Mouse (Mus musculus) kidney, postnatal 36 days (tissue): ENCODE measurements around the gene Dnajb2.
"Not testable (repeated sequence)": the region's sequence is repeated elsewhere in the genome, so short reads cannot be mapped to it uniquely, and the experiment has no call there.

Experiments
- DNase-seq, 2 experiments: peaks; one replicate each; pipeline ENCODE4 v3.0.0; 2021 to 2022; ENCODE audit warnings: mixed read lengths in 2 of 2

Dnajb2 gene

DNA sequence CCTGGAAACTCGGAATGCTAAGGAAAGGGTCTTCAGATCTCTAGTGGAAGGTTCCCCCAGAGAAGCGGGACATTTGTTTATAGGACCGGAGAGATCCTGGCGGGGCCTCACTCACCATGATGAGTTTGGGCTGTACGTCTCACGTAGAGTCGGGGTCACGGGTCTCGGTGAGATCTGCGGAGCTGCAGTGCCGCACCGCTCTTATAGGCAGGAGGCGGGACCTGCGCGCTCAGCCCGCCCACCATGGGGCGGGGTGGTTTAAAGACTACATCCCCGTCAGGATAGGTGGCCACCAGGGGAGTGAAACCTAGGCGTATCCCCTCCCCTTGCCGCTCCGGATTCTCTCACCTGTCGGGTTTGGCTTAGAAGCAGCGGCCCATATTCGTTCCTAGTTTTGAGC, 17.1 kb upstream of the Dnajb2 start:
- DNase-seq, result peak; percentile 94 to 96

DNA sequence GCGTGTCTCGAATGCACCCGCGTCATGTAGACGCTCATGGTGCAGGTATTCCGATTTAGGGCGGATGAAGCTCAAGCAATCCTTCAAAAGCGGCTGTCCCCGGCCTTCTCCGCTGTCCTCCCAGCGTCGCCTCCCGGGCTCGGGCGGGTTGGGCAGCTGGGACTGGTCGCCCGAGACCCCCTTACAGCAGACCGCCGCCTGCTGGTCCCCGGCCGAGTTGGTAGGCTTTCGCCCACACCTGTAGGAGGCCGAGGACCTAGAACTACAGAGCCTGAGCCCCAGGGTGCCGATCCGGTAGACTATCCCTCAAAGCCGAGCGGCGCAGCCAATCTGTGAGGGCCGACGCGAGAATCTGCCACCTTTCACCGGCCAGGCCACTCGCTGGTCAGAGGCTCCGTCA, 16.7 kb upstream of the Dnajb2 start, which contains the start of gene Tuba4a:
Tuba4a (minus strand) TSS at position 335 of the 400 bp plus-strand sequence.
- DNase-seq, result peak; percentile 36 to 66

DNA sequence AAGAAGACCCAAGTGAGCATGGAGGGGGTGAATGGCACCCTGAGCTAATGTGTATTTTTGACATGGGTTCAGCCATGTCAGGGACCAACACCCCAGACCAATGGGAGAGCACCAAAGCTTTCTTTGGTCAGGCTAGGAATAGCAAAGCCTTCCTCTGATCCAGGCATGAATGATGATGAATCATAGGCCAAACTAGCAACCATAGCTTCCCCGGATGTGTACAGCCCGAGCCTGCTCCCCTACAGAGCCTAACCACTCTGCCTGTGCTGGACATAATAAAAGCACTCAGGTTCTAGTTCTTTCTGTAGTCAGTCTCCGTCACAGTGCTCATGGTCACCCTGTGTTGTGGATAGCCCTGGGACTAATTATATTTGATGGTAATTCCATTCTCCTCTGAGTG, 14.7 kb upstream of the Dnajb2 start:
- DNase-seq, result no peak

GRCm38 (mm10) chr1:75222926-75223325, 13.3 kb upstream of the Dnajb2 start:
- DNase-seq, result no peak

- no peak for DNase-seq
Observed at GRCm38 (mm10) chr1:75223532-75223931, 12.7 kb upstream of the Dnajb2 start.

GRCm38 (mm10) chr1:75225473-75225872, 10.7 kb upstream of the Dnajb2 start:
- no peak for DNase-seq

DNA sequence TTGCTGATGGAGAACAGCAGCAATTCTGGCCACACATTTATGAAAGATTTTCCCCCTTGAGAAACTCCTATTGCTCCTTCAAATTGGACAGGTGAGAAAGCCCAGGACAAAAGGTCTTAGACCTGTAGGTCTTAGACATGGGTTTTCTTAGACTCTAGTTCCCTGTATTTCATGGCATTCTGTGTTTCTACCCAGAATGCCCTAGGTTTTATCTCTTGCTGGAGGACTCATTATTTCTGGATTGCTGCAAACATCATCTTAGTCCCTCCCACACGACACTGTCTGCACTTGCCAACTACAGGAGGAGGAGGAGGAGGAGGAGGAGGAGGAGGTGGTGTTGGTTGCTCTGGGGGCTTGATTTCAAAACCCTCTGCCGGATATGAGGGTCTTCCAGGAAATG, 10.1 kb upstream of the Dnajb2 start:
- no peak for DNase-seq

DNA sequence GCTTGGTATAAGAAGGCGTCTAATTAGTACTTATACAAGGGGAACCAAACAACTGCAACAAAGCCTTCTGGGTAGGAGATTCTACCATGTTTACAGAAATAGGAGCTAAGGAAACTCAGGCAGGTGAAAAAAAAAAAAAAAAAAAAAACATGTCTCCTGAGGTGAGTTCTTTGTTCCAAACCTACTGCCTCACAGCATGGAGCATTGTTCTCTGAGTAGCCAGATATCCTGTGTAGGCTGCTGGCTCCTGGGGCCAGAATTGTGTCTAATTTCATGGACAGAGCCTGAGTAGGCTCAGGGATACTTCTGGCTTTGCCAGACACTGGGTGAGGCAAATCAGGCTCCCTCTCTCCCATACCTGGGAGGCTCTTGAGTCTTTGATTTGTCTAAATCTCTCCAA, 8.6 kb upstream of the Dnajb2 start:
- no peak for DNase-seq

GRCm38 (mm10) chr1:75229158-75229557, 7.0 kb upstream of the Dnajb2 start:
- DNase-seq, result no peak

DNA sequence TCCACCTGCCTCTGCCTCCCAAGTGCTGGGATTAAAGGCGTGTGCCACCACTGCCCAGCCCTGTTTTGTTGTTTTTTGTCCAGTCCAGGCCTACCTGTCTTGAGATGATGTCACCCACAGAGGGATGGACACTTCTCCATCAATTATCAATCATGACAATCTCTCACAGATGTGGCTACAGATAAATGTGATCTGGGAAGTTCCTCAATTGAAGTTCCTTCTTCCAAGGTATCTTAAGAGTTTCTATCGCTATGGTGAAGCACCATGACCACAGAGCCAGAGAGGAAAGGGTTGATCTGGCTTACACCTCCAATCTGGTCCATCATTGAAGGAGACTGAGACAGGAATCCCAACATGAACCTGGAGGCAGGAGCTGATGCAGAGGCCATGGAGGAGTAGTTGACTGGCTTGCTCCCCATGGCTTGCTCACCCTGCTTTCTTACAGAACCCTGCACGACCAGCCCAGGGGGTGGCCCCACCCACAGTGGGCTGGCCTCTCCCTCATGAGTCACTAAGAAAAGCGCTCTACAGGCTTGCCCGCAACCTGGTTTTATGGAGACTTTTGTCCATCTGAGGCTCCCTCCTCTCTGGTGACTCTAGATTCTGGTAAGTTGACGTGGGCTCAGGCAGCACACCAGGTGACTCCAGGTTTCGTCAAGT, 5.7 kb upstream of the Dnajb2 start:
- no peak for DNase-seq

DNA sequence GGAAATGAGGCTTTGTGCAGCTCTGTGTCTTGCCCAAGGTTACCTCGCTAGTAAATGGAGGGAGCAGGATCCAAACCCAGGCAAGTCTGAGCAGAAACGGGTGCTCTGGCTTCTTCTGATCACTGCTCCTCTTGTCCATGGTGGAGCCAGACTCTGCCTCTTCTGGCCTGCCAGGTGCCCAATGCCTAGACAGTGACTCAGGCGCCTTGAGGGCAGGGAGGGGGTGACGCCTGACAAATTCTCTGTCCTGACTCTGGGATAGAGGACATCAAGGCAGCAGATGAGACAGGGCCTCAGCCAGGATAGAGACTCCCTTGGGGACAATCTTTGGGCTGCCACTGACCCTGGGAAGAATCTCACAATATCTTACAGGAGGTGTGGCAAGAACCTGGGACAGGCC, 5.0 kb upstream of the Dnajb2 start:
- no peak for DNase-seq

DNA sequence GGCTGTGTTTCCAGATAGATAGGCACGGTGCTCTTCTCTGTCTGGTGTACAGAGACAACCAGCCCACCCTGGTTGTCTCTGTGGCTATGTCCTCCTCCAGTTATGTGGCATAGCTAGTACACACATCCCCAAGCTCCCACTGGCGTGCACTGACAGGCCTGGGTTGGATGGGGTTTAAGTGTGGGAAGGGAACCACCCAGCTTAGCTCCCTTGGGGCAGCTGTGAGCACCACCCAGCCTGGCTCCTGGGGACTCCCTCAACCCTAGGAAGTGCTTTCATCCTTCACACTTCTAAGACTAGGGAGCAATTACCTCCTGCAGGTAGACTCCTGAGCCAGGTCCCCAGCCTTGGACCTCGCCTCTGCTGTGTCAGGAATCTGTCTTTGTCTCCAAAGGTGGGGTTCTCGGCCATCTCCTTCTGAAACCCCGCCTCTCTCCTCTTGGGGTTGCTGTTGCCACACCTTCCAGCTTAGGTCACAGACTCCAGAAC, 4.5 kb upstream of the Dnajb2 start, which contains the start of gene A630095N17Rik:
A630095N17Rik (minus strand) TSS at position 439 of the 489 bp plus-strand sequence.
- no peak for DNase-seq

DNA sequence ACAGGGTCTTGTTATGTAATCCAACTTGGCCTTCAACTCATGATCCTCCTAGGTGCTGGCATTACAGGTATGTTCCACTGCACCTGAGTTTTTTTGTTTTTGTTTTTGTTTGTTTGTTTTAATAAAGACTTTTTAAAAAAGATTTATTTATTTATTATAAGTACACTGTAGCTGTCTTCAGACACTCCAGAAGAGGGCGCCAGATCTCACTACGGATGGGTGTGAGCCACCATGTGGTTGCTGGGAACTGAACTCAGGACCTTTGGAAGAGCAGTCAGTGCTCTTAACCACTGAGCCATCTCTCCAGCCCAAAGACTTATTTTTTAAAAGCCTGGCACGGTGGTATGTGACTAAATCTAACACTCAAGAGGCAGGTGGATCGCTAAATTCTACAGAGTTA, 3.7 kb upstream of the Dnajb2 start:
- not testable (repeated sequence) for DNase-seq

GRCm38 (mm10) chr1:75234606-75235005, 1.6 kb upstream of the Dnajb2 start:
- peak; percentile 80 to 83 for DNase-seq

GRCm38 (mm10) chr1:75239591-75239990, 3.4 kb downstream of the Dnajb2 start:
- no peak for DNase-seq

GRCm38 (mm10) chr1:75243411-75243810, 7.2 kb downstream of the Dnajb2 start:
- no peak for DNase-seq

DNA sequence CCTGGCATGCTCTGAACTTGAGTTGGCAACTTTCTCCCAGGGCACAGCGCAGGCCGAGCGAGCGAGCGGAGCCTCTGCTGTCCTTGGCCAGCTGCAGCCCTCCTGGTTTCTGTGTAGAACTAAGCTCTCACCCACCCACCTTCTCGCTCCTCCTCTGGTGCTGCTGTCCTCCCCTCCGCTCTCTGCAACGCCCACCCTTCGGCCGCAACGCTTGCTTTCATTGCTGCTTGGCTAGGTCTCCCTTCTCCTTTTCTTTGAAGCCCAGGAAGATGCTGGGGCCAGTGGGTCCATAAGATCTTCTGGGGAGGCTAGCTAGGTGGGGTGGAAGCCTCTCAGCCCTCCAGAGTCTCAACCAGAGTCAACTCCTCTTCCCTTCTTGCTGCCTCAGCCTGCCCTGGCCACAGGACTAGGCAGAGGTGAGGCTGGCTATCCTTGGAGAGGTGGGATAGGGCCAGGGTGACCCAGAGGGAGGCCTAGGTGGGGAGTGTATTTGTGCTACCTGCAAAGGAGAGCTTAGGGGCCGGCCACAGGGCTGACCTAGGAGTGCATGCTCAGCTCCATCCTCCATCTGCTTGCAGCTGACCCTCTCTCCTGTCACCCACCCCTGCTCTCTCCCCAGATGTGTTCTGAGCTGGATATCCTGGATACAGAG, 8.1 kb downstream of the Dnajb2 start:
- DNase-seq, result no peak

- peak; percentile 53 to 75 for DNase-seq
Observed at GRCm38 (mm10) chr1:75244836-75245235, 8.6 kb downstream of the Dnajb2 start.

DNA sequence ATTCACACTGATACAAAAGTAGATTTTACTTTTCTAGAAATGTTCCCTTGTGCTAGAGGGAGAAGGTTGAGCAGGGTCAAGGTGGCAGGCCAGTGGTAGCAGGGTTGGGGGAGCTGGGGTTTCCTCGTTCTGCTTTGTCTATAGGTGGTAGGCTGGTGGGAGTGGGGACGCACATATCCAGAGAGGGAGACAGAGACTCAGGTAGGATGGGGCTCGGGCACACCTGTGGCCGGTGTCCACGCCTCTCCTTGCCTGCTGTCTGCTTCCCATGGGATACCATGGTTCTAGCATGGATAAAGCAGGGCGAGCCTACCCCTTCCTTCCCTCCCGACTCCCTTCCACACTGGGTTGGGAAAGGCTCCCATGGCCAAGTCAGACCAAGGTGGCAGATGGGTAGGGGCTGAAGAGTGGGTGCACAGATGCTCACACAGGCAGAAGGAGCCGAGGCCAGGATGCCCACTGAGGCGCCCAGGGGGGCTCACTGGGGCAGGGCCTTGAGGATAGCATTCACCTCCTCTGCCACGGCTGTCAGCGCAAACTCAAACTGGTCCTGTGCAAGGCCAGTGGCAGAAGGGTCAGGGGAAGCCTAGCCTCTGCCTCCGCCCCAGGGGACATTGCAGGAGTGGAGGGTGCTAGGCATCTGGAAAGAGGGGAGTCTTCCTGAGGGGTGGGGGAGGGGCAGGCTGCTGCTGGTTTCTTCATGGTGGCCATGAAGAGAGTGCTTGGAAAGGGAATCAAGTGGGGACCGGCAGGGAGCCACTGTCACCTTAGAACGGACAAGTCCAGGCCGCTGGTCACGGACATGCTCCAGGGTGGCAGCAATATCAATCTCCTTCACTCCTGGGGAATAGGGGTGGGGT, 11.1 kb downstream of the Dnajb2 start:
- no peak for DNase-seq

GRCm38 (mm10) chr1:75248041-75248772, 12.0 kb downstream of the Dnajb2 start:
- no peak for DNase-seq

DNA sequence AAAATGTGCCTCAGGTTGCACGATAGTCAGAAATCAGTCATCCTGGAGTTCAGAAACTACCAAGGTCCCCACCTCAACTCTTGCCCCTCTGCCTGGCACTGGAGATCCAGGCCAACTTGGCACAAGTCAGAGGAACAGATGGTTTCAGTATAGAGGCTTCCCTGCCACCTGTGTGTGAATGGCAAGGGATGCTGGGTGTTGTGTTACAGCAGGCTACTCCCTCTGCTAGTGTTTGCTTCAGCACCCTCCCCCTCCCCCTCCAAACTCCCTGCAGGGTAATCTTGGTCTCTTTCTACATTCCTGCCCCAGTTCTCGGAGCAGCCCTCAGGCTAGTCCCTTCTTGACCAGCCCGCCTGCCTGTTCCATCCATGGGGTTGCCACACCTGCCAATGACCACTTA, 14.3 kb downstream of the Dnajb2 start:
- no peak for DNase-seq

- peak; percentile 91 for DNase-seq
Observed at GRCm38 (mm10) chr1:75251112-75251970, 15.1 kb downstream of the Dnajb2 start.
